Mouse (Mus musculus): ENCODE measurements around the gene Ppef1. TPM values are rescaled to one million over a fixed set of nuclear protein-coding genes. Genes with fewer than 3 reads are reported as not detected.
"Not testable (repeated sequence)": the region's sequence is repeated elsewhere in the genome, so short reads cannot be mapped to it uniquely, and the experiment has no call there.

Ppef1 gene
- polyA plus RNA-seq (2015; fragmentation: Nextera tagmentation; extraction: Ambion mirVana): 0.06 TPM in 1 of 2 replicates, not detected in the other

- H3K27ac ChIP-seq: no peak within 1 kb of the TSS
- no peak within 1 kb of the TSS for H3K9ac ChIP-seq
- no peaks in the 10 kb centered on the region for H3K36me3 ChIP-seq
- no peak within 1 kb of the TSS for H3K4me2 ChIP-seq
- H3K9me3 ChIP-seq: no peaks in the 10 kb centered on the region
- WGBS: 64% methylated on average over 5 of the region's 5 CpGs
- no peak within 1 kb of the TSS for H3K4me3 ChIP-seq
- ATAC-seq (ENCODE audit: borderline replicate concordance, extremely low read depth, low FRiP score, low TSS enrichment): no peak
- peaks cover 3% of the 10 kb centered on the region; the same call in 1 of the 2 replicates for H3K27me3 ChIP-seq
- H3K4me1 ChIP-seq: no peaks in the 10 kb centered on the region
Observed at GRCm38 (mm10) chrX:160735650-160736049, at the start of gene Ppef1. Gene Ppef1 (minus strand): TSS chrX:160735765.

- Histone ChIP-seq H3K9ac (no peak overlapping the region), H3K4me3 (no peak overlapping the region), H3K4me2 (no peak overlapping the region), H3K4me1 (no peaks in the 10 kb centered on the region), H3K9me3 (no peaks in the 10 kb centered on the region), H3K27me3 (0 out of 2 replicates have a peak, but pooled peaks cover 4% of the 10 kb centered on the region), H3K27ac (no peak overlapping the region), H3K36me3 (no peaks in the 10 kb centered on the region)
- no peak for ATAC-seq (ENCODE audit: borderline replicate concordance, extremely low read depth, low FRiP score, low TSS enrichment)
- 60% methylated on average over 5 of the region's 5 CpGs for WGBS
Observed at GRCm38 (mm10) chrX:160782276-160782675, 46.7 kb upstream of the Ppef1 start.

- H3K4me3 ChIP-seq: no peak overlapping the region
- H3K36me3 ChIP-seq: no peaks in the 10 kb centered on the region
- no peak overlapping the region for H3K27ac ChIP-seq
- no peak for ATAC-seq (ENCODE audit: borderline replicate concordance, extremely low read depth, low FRiP score, low TSS enrichment)
- peaks cover 2% of the 10 kb centered on the region; the same call in 1 of the 2 replicates for H3K27me3 ChIP-seq
- H3K4me2 ChIP-seq: no peak overlapping the region
- H3K9me3 ChIP-seq: no peaks in the 10 kb centered on the region
- no peaks in the 10 kb centered on the region for H3K4me1 ChIP-seq
- WGBS: 22% methylated on average over 1 of the region's 1 CpGs
- no peak overlapping the region for H3K9ac ChIP-seq
Observed at GRCm38 (mm10) chrX:160773033-160773432, 37.5 kb upstream of the Ppef1 start.

GRCm38 (mm10) chrX:160769622-160770021 lies 34.1 kb upstream of the Ppef1 start:
- not testable (repeated sequence) for H3K27ac ChIP-seq; ATAC-seq (ENCODE audit: borderline replicate concordance, extremely low read depth, low FRiP score, low TSS enrichment); H3K27me3 ChIP-seq; H3K4me2 ChIP-seq; H3K4me3 ChIP-seq; H3K36me3 ChIP-seq; H3K9ac ChIP-seq; H3K9me3 ChIP-seq; H3K4me1 ChIP-seq
- 75% methylated on average over 5 of the region's 5 CpGs for WGBS

- peak within 1 kb of the TSS; percentile 53 for H3K4me3 ChIP-seq
- H3K4me1 ChIP-seq: no peaks in the 10 kb centered on the region
- H3K9me3 ChIP-seq: no peaks in the 10 kb centered on the region
- H3K9ac ChIP-seq: no peak within 1 kb of the TSS
- H3K27ac ChIP-seq: no peak within 1 kb of the TSS
- H3K27me3 ChIP-seq: peaks cover 2% of the 10 kb centered on the region; the same call in 1 of the 2 replicates
- no peaks in the 10 kb centered on the region for H3K36me3 ChIP-seq
- 70% methylated on average over 2 of the region's 2 CpGs for WGBS
- ATAC-seq (ENCODE audit: borderline replicate concordance, extremely low read depth, low FRiP score, low TSS enrichment): no peak
- peak within 1 kb of the TSS; percentile 42 for H3K4me2 ChIP-seq
Observed at GRCm38 (mm10) chrX:160767713-160768112, 32.1 kb upstream of the Ppef1 start, which contains the start of gene Rs1. Gene Rs1 (plus strand): TSS chrX:160768013.

GRCm38 (mm10) chrX:160766233-160766616 lies 30.7 kb upstream of the Ppef1 start:
- Histone ChIP-seq H3K4me1 (no peaks in the 10 kb centered on the region), H3K4me3 (peak overlapping the region; percentile 53), H3K9ac (no peak overlapping the region), H3K27ac (no peak overlapping the region; the same call in 1 of the 2 replicates), H3K9me3 (no peaks in the 10 kb centered on the region), H3K4me2 (peak overlapping the region; percentile 42), H3K36me3 (no peaks in the 10 kb centered on the region), H3K27me3 (no peaks in the 10 kb centered on the region)
- ATAC-seq (ENCODE audit: borderline replicate concordance, extremely low read depth, low FRiP score, low TSS enrichment): peak; percentile 90
- 30% methylated on average over 15 of the region's 15 CpGs for WGBS

GRCm38 (mm10) chrX:160765389-160766232 lies 30.0 kb upstream of the Ppef1 start:
- Histone ChIP-seq H3K36me3 (no peaks in the 10 kb centered on the region), H3K4me3 (peak overlapping the region; percentile 53), H3K9ac (peak overlapping the region; percentile 36; the same call in 1 of the 2 replicates), H3K27me3 (no peaks in the 10 kb centered on the region), H3K4me2 (peak overlapping the region; percentile 48), H3K27ac (no peak overlapping the region; the same call in 1 of the 2 replicates), H3K4me1 (no peaks in the 10 kb centered on the region), H3K9me3 (no peaks in the 10 kb centered on the region)
- peak; percentile 96 for ATAC-seq (ENCODE audit: borderline replicate concordance, extremely low read depth, low FRiP score, low TSS enrichment)
- WGBS: 28% methylated on average over 30 of the region's 30 CpGs

GRCm38 (mm10) chrX:160750808-160751207 lies 15.2 kb upstream of the Ppef1 start:
- WGBS: 87% methylated on average over 8 of the region's 8 CpGs
- Histone ChIP-seq H3K9me3 (no peaks in the 10 kb centered on the region), H3K4me2 (no peak overlapping the region), H3K36me3 (no peaks in the 10 kb centered on the region), H3K27ac (no peak overlapping the region), H3K4me3 (no peak overlapping the region), H3K27me3 (no peaks in the 10 kb centered on the region; the same call in 1 of the 2 replicates), H3K4me1 (no peaks in the 10 kb centered on the region), H3K9ac (no peak overlapping the region)
- ATAC-seq (ENCODE audit: borderline replicate concordance, extremely low read depth, low FRiP score, low TSS enrichment): no peak

GRCm38 (mm10) chrX:160748653-160749052 lies 13.1 kb upstream of the Ppef1 start:
- no peak overlapping the region for H3K4me2 ChIP-seq
- no peak overlapping the region for H3K27ac ChIP-seq
- no peak overlapping the region for H3K4me3 ChIP-seq
- no peak overlapping the region for H3K9ac ChIP-seq
- no peaks in the 10 kb centered on the region for H3K9me3 ChIP-seq
- H3K27me3 ChIP-seq: no peaks in the 10 kb centered on the region
- 67% methylated on average over 1 of the region's 1 CpGs for WGBS
- no peaks in the 10 kb centered on the region for H3K4me1 ChIP-seq
- ATAC-seq (ENCODE audit: borderline replicate concordance, extremely low read depth, low FRiP score, low TSS enrichment): no peak
- H3K36me3 ChIP-seq: no peaks in the 10 kb centered on the region

- ATAC-seq (ENCODE audit: borderline replicate concordance, extremely low read depth, low FRiP score, low TSS enrichment): no peak
- Histone ChIP-seq H3K4me1 (no peaks in the 10 kb centered on the region), H3K9ac (no peak overlapping the region), H3K27ac (no peak overlapping the region), H3K36me3 (no peaks in the 10 kb centered on the region), H3K9me3 (no peaks in the 10 kb centered on the region), H3K4me3 (no peak overlapping the region), H3K4me2 (no peak overlapping the region), H3K27me3 (no peaks in the 10 kb centered on the region)
- WGBS: 88% methylated on average over 1 of the region's 1 CpGs
Observed at GRCm38 (mm10) chrX:160745399-160745798, 9.8 kb upstream of the Ppef1 start.

GRCm38 (mm10) chrX:160699171-160699570 lies 36.4 kb downstream of the Ppef1 start:
- H3K4me3 ChIP-seq: no peak overlapping the region
- 48% methylated on average over 1 of the region's 1 CpGs for WGBS
- no peak overlapping the region for H3K9ac ChIP-seq
- no peak overlapping the region for H3K27ac ChIP-seq
- H3K4me1 ChIP-seq: no peaks in the 10 kb centered on the region
- no peak overlapping the region for H3K4me2 ChIP-seq
- H3K9me3 ChIP-seq: no peaks in the 10 kb centered on the region
- H3K36me3 ChIP-seq: no peaks in the 10 kb centered on the region
- ATAC-seq (ENCODE audit: borderline replicate concordance, extremely low read depth, low FRiP score, low TSS enrichment): no peak
- H3K27me3 ChIP-seq: no peaks in the 10 kb centered on the region; the same call in 1 of the 2 replicates

GRCm38 (mm10) chrX:160691559-160691958 lies 44.0 kb downstream of the Ppef1 start:
- H3K4me1 ChIP-seq: no peaks in the 10 kb centered on the region
- no peak overlapping the region for H3K27ac ChIP-seq
- H3K9me3 ChIP-seq: no peaks in the 10 kb centered on the region
- H3K36me3 ChIP-seq: no peaks in the 10 kb centered on the region
- ATAC-seq (ENCODE audit: borderline replicate concordance, extremely low read depth, low FRiP score, low TSS enrichment): no peak
- H3K27me3 ChIP-seq: no peaks in the 10 kb centered on the region; the same call in 1 of the 2 replicates
- no peak overlapping the region for H3K9ac ChIP-seq
- H3K4me3 ChIP-seq: no peak overlapping the region
- H3K4me2 ChIP-seq: no peak overlapping the region
- WGBS: 86% methylated on average over 3 of the region's 3 CpGs
